Mouse (Mus musculus) C2C12 (cell line): Measurements from ENCODE around the gene Adcy10. TPM values are rescaled to one million over a fixed set of nuclear protein-coding genes. Genes with fewer than 3 reads are reported as not detected.

ENCODE experiments used
- H3K27me3 ChIP-seq: one replicate; pipeline ENCODE4 v1.6.1; 2011; ENCODE audit not compliant: control insufficient read depth, insufficient read depth, insufficient read length
- H3K36me3 ChIP-seq: one replicate; pipeline ENCODE4 v1.6.1; 2011; ENCODE audit not compliant: control insufficient read depth, insufficient read depth
- H3K4me3 ChIP-seq: one replicate; pipeline ENCODE4 v1.5.1; 2011; ENCODE audit warnings: mild to moderate bottlenecking, control low read depth; ENCODE audit not compliant: poor library complexity, insufficient read depth, severe bottlenecking
- H3K79me2 ChIP-seq: one replicate; pipeline ENCODE4 v1.6.1; 2011; ENCODE audit not compliant: control insufficient read depth, insufficient read depth
- H3K79me3 ChIP-seq: one replicate; pipeline ENCODE4 v1.6.1; 2011; ENCODE audit warnings: low read depth, control low read depth
- H3ac ChIP-seq: one replicate; pipeline ENCODE3; 2011; ENCODE audit warnings: low read depth; ENCODE audit not compliant: control insufficient read depth, insufficient read length
- CEBPB ChIP-seq: IDR thresholded peaks from one replicate; pipeline ENCODE4 v1.6.1; 2011; ENCODE audit warnings: low read depth, mild to moderate bottlenecking, control low read depth, moderate library complexity
- CTCF ChIP-seq: IDR thresholded peaks from one replicate; pipeline ENCODE4 v1.5.1; 2011; ENCODE audit not compliant: control insufficient read depth, insufficient read depth, insufficient read length
- FOSL1 ChIP-seq: IDR thresholded peaks from one replicate; pipeline ENCODE4 v1.8.0; 2011; ENCODE audit warnings: mild to moderate bottlenecking, low read length; ENCODE audit not compliant: poor library complexity, insufficient read depth, severe bottlenecking
- MAX ChIP-seq: IDR thresholded peaks from one replicate; pipeline ENCODE4 v1.6.1; 2011; ENCODE audit warnings: mild to moderate bottlenecking, control low read depth
- MYOD1 ChIP-seq: IDR thresholded peaks from one replicate; pipeline ENCODE4 v1.6.1; 2011; ENCODE audit warnings: low read depth; ENCODE audit not compliant: control insufficient read depth, insufficient read length
- MYOG ChIP-seq: IDR thresholded peaks from one replicate; pipeline ENCODE4 v1.6.1; 2011; ENCODE audit not compliant: control insufficient read depth, insufficient read length; ENCODE audit errors: extremely low read depth
- USF1 ChIP-seq: IDR thresholded peaks from one replicate; pipeline ENCODE4 v1.6.1; 2011; ENCODE audit warnings: low read depth, mild to moderate bottlenecking, control low read depth, moderate library complexity
- long read RNA-seq, 2 experiments: library from polyadenylated mRNA; unstranded; transcript quantifications; one replicate each; pipeline ENCODE4 v2.0.0; 2019 to 2020
- polyA plus RNA-seq: library from polyadenylated mRNA; unstranded; fragments of >200 nt; fragmentation: generic; extraction: Trizol; gene quantifications from one replicate; pipeline ENCODE4 v1.2.1, GENCODE M21; 2012; ENCODE audit warnings: missing spikeins

Adcy10 gene
- polyA plus RNA-seq, result not detected
- long read RNA-seq, experiment 1, result 0 reads
- long read RNA-seq, experiment 2, result 0 reads

- Histone ChIP-seq H3ac (no peak within 1 kb of the TSS), H3K79me3 (no peaks in the 10 kb centered on the region), H3K36me3 (peaks cover 7% of the 10 kb centered on the region), H3K79me2 (no peaks in the 10 kb centered on the region), H3K27me3 (no peaks in the 10 kb centered on the region), H3K4me3 (no peak within 1 kb of the TSS)
- TF ChIP-seq CTCF, result no peak
Measured at GRCm38 (mm10) chr1:165484688-165485233, at the start of gene Adcy10. Gene Adcy10 (plus strand): TSS chr1:165485183.

- H3K36me3 ChIP-seq, result no peaks in the 10 kb centered on the region
- no peak for TF ChIP-seq CTCF
- no peak for TF ChIP-seq FOSL1
- no peak for TF ChIP-seq MYOG
- no peak for TF ChIP-seq MYOD1
- no peak for TF ChIP-seq USF1
- TF ChIP-seq CEBPB, result no peak
- no peak for TF ChIP-seq MAX
- H3K4me3 ChIP-seq, result no peak overlapping the region
- H3ac ChIP-seq, result no peak overlapping the region
- peaks cover 30% of the 10 kb centered on the region for H3K79me2 ChIP-seq
- H3K79me3 ChIP-seq, result no peaks in the 10 kb centered on the region
- H3K27me3 ChIP-seq, result no peaks in the 10 kb centered on the region
Measured at GRCm38 (mm10) chr1:165438289-165439021, 46.5 kb upstream of the Adcy10 start.

GRCm38 (mm10) chr1:165440788-165441187, 44.2 kb upstream of the Adcy10 start:
- peaks cover 30% of the 10 kb centered on the region for H3K79me2 ChIP-seq
- no peak overlapping the region for H3ac ChIP-seq
- H3K36me3 ChIP-seq, result no peaks in the 10 kb centered on the region
- H3K4me3 ChIP-seq, result no peak overlapping the region
- H3K27me3 ChIP-seq, result no peaks in the 10 kb centered on the region
- TF ChIP-seq CEBPB (no peak), MYOD1 (no peak), MAX (no peak), USF1 (no peak), MYOG (no peak), CTCF (no peak), FOSL1 (no peak)
- no peaks in the 10 kb centered on the region for H3K79me3 ChIP-seq

GRCm38 (mm10) chr1:165441201-165441600, 43.8 kb upstream of the Adcy10 start:
- no peaks in the 10 kb centered on the region for H3K79me3 ChIP-seq
- peaks cover 30% of the 10 kb centered on the region for H3K79me2 ChIP-seq
- TF ChIP-seq MAX (no peak), USF1 (no peak), CEBPB (no peak), MYOG (no peak), MYOD1 (no peak), FOSL1 (no peak), CTCF (no peak)
- no peak overlapping the region for H3K4me3 ChIP-seq
- H3ac ChIP-seq, result no peak overlapping the region
- no peaks in the 10 kb centered on the region for H3K27me3 ChIP-seq
- H3K36me3 ChIP-seq, result no peaks in the 10 kb centered on the region

- H3K27me3 ChIP-seq, result no peaks in the 10 kb centered on the region
- no peak for TF ChIP-seq USF1
- no peak for TF ChIP-seq CEBPB
- TF ChIP-seq MAX, result no peak
- no peak for TF ChIP-seq MYOD1
- no peak for TF ChIP-seq CTCF
- no peak for TF ChIP-seq FOSL1
- no peak for TF ChIP-seq MYOG
Measured at GRCm38 (mm10) chr1:165441719-165442118, 43.3 kb upstream of the Adcy10 start.

More at GRCm38 (mm10) chr1:165441719-165442118, 43.3 kb upstream of the Adcy10 start:
- Histone ChIP-seq H3K36me3 (no peaks in the 10 kb centered on the region), H3K79me2 (peaks cover 30% of the 10 kb centered on the region), H3K4me3 (no peak overlapping the region), H3ac (no peak overlapping the region), H3K79me3 (no peaks in the 10 kb centered on the region)
